11 mouse cellular contexts compared by ENCODE assay signal in genomic region chr16:84989938-84990337, GRCm38 (mm10).
A peak's percentile ranks its signal among the peaks of the same experiment; 100 is the strongest.
DNase-seq lines count a peak whose midpoint lies in the region; ATAC-seq and TF ChIP-seq lines count a peak whose summit lies in the region.
"Had no signal": no experiment of that assay in that cellular context is flagged by ENCODE, and none has a peak within 500 bp of the region (broad histone marks: within the 10 kb centered on the region; RNA-seq: fewer than 3 reads in every experiment).

No protein-coding gene starts in this region.

- peaks cover 37% of the 10 kb centered on the region for H3K4me1 ChIP-seq in lung, embryonic 15.5 days
- no peaks in the 10 kb centered on the region for H3K4me1 ChIP-seq in intestine, embryonic 15.5 days (replicated peaks)
- H3K4me1 ChIP-seq: limb, embryonic 15.5 days had no signal

- H3K27me3 ChIP-seq in lung, embryonic 15.5 days = no peaks in the 10 kb centered on the region
- H3K27me3 ChIP-seq in intestine, embryonic 15.5 days (replicated peaks) = no peaks in the 10 kb centered on the region
- H3K27me3 ChIP-seq: CH12.LX; limb, embryonic 15.5 days had no signal

- 46% methylated on average over 6 of the region's 6 CpGs for WGBS in lung, embryonic 15.5 days
- WGBS in intestine, embryonic 15.5 days = 67% methylated on average over 6 of the region's 6 CpGs

- intact Hi-C loops in gastrocnemius, adult 2 months (cut with DNase I) = no loop called here

- no peak for ATAC-seq in lung, embryonic 15.5 days (ENCODE audit: borderline replicate concordance, extremely low read depth, low FRiP score, low TSS enrichment)
- no peak for ATAC-seq in intestine, embryonic 15.5 days
- no peak for ATAC-seq in erythroid progenitor cell, adult 5-6 weeks (replicated peaks; ENCODE audit: low FRiP score, poor library complexity, severe bottlenecking)

- no peaks in the 10 kb centered on the region for H3K9me3 ChIP-seq in lung, embryonic 15.5 days
- no peaks in the 10 kb centered on the region for H3K9me3 ChIP-seq in intestine, embryonic 15.5 days
- H3K9me3 ChIP-seq: limb, embryonic 15.5 days had no signal

- no peak for TF ChIP-seq CTCF in gastrocnemius, adult 2 months (IDR thresholded peaks at IDR 0.05)

- peak; percentile 44 for DNase-seq in gastrocnemius, adult 2 months
- no peak for DNase-seq in gastrocnemius, adult 8-10 months (ENCODE audit: low spot score in 2 of 2)
- peak; percentile 6 for DNase-seq in thymus, postnatal 25 days
- DNase-seq in thymus, postnatal 14 days = no peak
- no peak for DNase-seq in spleen, adult 18-20 months
- DNase-seq: cerebellum, adult 2 months had no signal

- H3K4me2 ChIP-seq in lung, embryonic 15.5 days = no peak overlapping the region
- no peak overlapping the region for H3K4me2 ChIP-seq in intestine, embryonic 15.5 days (replicated peaks)
- H3K4me2 ChIP-seq: limb, embryonic 15.5 days had no signal

- peaks cover 3% of the 10 kb centered on the region; the same call in 1 of the 2 replicates for H3K36me3 ChIP-seq in lung, embryonic 15.5 days
- H3K36me3 ChIP-seq in intestine, embryonic 15.5 days = no peaks in the 10 kb centered on the region; the same call in 1 of the 2 replicates

- H3K4me3 ChIP-seq in gastrocnemius, adult 2 months = no peak overlapping the region
- H3K4me3 ChIP-seq in lung, embryonic 15.5 days = no peak overlapping the region
- no peak overlapping the region for H3K4me3 ChIP-seq in intestine, embryonic 15.5 days (replicated peaks)
- H3K4me3 ChIP-seq: limb, embryonic 15.5 days had no signal

- no peak overlapping the region for H3K9ac ChIP-seq in lung, embryonic 15.5 days
- no peak overlapping the region for H3K9ac ChIP-seq in intestine, embryonic 15.5 days
- H3K9ac ChIP-seq: limb, embryonic 15.5 days had no signal

- H3K27ac ChIP-seq in gastrocnemius, adult 2 months = no peak overlapping the region
- peak overlapping the region; percentile 12; the same call in 1 of the 2 replicates for H3K27ac ChIP-seq in lung, embryonic 15.5 days
- no peak overlapping the region for H3K27ac ChIP-seq in intestine, embryonic 15.5 days
- H3K27ac ChIP-seq: limb, embryonic 15.5 days had no signal

Comparison
In these comparisons a context has a peak if more than half of its experiments do, and no peak if none do; other contexts are left out.
1. DNase-seq: peak in gastrocnemius, adult 2 months (single experiment) and thymus, postnatal 25 days (single experiment); none in gastrocnemius, adult 8-10 months (0 of 2), thymus, postnatal 14 days (single experiment) and spleen, adult 18-20 months (0 of 2).